Mouse (Mus musculus): ENCODE data around the gene Wdr91.

The Wdr91 gene

DNA sequence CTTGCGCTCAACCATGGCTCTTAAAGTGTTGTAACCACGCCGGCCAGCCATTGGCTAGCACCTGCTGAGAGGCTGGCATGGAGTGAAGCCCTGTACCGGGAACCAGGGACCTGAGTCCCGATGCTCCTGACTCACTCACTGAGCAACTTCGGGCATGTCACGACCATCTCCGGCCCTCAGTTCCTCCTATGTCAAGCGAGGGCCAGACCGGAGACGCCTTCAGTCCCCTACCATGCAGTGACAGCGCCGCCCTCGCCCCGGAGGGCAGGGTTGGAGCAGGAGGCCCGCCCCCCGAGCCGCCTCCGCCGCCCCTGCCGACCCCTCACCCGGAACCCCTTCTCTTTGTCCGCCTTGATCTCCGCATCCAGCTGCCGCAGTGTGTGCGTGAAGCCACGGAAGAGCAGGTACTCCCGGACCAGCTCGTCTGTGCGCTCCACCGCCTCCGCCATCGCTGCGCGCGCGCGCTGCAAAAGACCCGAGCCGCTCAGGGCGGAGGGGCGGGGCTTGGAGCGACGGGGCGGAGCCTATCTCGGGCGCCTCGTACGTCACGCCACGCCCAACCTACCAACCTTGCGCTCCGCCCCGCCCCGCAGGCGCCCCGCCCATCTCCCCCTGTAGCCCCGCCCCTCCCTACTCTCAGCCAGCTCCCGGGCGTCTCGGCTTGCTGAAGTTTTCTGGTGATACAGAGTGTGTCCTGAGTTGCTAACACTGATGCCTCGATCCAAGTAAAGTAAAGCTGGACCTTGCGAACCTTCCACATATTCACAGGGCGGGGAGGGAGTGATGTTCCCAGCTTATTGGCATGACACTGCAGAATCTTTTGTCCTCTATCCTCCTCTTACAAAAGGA, at the start of gene Wdr91:
Gene Wdr91 (minus strand): TSS at position 506 of the 849 bp plus-strand sequence.
- in situ Hi-C loops (cut with MboI, MseI): no loop called here

- in situ Hi-C loops (cut with MboI, MseI): no loop called here
These were observed 48.5 kb upstream of the Wdr91 start for GRCm38 (mm10) chr6:34959131-34959530.

GRCm38 (mm10) chr6:34955862-34956241, 45.2 kb upstream of the Wdr91 start:
- in situ Hi-C loops (cut with MboI, MseI): no loop called here

GRCm38 (mm10) chr6:34954926-34955861, 44.5 kb upstream of the Wdr91 start:
- in situ Hi-C loops (cut with MboI, MseI): no loop called here

DNA sequence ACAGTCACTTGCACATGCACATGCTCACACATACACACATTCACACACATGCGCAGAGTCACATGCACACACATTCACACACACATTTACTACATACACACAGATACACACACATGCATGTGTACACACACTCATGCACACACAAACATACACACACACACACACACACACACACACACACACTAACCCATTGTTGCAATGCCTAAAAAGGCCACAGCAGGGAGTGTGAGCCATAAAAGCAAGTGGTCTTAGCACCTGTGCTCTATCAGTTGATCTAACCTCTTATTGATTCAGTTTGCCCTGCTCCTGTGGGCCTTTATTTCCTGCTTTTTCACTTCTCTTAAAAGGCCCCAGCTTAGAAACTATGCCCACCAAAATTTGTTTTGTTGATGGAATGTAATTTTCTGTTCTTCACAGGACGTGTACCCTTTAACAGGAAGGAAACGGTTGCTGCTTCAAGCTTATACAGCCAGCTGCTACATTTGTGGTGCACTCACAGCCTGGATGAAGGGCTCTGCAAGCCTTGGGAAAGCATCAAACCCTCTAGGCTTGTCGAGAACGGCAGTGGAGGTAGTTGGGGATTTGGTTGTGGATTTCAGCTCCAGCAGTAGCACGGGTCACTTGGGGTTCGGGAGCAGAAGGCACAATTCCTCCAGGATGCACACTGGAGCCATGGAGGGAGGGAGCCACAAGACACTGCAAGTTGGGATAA, 41.4 kb upstream of the Wdr91 start:
- in situ Hi-C loops (cut with MboI, MseI): no loop called here

DNA sequence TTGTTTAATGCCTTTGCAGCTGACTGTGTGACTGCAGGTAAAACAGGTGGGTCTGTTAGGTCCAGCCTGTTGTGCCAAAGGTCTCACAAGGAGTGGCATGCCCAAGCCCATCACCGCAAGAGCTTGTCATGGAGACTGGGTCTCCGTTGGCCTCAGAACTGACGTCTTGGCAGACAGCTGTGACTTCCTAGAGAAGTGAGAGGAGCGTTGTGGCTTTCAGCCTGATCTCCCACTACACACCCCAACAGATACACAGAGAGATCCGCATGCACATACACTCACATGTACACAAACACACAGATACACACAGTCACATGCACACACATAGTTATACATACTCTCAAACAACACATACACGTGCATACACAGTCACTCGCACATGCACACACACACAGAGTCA, 40.8 kb upstream of the Wdr91 start:
- in situ Hi-C loops (cut with MboI, MseI): no loop called here

- in situ Hi-C loops (cut with MboI, MseI): no loop called here
These were observed 37.8 kb upstream of the Wdr91 start for GRCm38 (mm10) chr6:34948461-34948860.

DNA sequence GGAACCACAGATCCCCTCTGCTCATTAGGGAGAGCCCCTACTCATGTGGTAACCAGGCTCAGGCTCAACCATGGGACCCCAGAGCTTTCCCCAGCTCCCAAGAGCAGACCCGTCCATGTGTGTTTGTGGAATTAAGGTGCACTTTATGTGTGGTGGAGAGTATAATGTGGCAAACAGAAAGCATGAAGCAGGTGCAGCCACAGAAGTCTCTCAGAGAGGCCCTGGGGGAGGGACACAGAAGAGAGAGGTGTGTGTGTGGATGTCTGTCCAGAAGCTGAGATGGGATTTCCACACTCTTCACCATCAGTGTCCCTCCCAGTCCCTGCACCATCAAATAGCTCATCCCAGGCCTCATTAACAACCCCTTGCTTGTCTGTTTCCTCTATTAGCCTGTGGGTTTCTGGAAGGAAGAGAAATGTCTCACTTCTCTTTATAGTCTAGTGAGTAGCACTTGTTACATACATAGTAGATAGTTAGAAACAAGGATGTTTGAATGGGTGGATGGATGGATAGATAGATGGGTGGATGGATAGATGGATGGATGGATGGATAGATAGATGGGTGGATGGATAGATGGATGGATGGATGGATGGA, 35.9 kb upstream of the Wdr91 start:
- in situ Hi-C loops (cut with MboI, MseI): no loop called here

DNA sequence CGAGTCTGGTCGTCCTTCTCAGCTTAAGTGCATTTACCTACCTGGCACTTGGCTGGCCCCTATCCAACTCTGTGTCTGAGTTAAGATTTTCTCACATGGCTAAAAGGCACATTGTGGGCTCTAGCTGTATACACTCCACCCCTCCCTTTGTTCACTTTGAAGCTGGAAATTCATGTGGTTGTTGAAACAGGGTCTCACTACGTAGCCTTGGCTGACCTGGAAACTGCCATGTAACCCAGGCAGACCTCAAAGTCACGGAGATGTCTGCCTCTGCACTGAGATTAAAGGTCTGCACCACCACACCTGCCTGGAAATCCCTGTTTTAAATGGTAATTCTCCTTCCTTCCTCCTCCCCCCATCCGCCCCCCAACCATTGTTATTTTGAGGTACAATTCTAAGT, 32.8 kb upstream of the Wdr91 start:
- in situ Hi-C loops (cut with MboI, MseI): no loop called here

DNA sequence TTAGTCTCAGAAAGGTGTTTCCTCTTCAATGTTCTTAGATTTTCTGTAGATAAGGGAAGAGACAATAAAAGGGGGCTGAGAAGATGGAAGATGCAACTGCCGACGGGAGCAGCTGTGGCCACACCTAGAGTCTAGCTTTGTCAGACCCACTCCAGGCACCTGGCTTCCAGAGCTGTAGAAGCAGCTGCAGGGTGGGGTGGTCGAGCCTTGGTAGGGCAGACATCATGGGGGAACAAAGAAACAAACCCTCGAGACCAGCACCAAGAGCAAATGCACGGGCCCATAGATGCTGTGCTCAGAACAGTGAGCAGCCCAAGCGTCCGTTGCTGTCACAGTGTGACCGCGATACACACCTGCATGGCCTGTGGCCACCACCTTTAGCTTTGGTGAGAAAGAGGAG, 31.8 kb upstream of the Wdr91 start:
- in situ Hi-C loops (cut with MboI, MseI): no loop called here

- in situ Hi-C loops (cut with MboI, MseI): no loop called here
These were observed 30.8 kb upstream of the Wdr91 start for GRCm38 (mm10) chr6:34941496-34941895.

GRCm38 (mm10) chr6:34939451-34939850, 28.8 kb upstream of the Wdr91 start:
- in situ Hi-C loops (cut with MboI, MseI): loop anchor here (10.0 kb wide), 1 partner anchor 55 kb away; no protein-coding TSS in a partner anchor

DNA sequence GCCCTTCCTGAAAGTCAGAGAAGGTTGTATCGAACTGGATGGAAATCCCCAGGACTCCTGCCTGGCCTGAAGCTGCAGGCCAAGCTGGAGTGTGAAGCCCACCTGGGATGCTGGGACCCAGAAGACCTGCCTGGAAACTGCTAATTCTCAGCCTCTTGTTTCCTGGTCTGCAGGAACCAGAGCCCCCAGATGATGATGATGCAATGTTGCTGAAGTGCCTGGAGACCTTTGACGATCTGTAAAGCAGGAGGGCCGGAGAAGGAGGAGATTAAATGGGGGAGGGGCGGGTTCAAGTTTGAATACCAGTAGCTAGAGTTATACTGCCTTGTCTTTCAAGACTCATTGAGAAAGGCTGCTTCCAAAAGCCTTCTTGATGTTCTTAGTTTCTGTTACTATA, 28.3 kb upstream of the Wdr91 start:
- in situ Hi-C loops (cut with MboI, MseI): loop anchor here (10.0 kb wide), 1 partner anchor 56 kb away; no protein-coding TSS in a partner anchor

GRCm38 (mm10) chr6:34938280-34938928, 27.7 kb upstream of the Wdr91 start:
- in situ Hi-C loops (cut with MboI, MseI): loop anchor here (10.0 kb wide), 1 partner anchor 56 kb away; no protein-coding TSS in a partner anchor

GRCm38 (mm10) chr6:34936743-34937142, 26.1 kb upstream of the Wdr91 start:
- in situ Hi-C loops (cut with MboI, MseI): loop anchor here (10.0 kb wide), 1 partner anchor 58 kb away; no protein-coding TSS in a partner anchor

DNA sequence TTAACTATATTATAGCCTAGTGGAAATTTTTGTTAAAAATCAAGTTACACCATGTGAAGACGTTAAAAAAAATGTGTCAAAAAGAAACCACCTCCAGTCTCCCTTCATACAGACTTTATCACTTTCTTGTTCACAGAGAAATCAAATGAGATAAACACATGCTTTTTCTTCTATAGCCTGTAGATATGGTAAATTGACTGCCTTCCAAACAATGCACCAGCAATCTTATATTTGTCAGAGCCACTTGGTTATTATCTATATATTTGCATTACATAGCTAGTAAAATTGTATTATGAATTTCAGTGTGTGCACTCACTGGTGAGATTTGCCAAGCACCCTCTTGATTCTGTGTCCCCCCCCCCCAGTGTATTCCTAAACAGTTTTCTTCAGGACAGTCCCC, 22.0 kb upstream of the Wdr91 start:
- in situ Hi-C loops (cut with MboI, MseI): loop anchor here (10.0 kb wide), 1 partner anchor 62 kb away; no protein-coding TSS in a partner anchor

DNA sequence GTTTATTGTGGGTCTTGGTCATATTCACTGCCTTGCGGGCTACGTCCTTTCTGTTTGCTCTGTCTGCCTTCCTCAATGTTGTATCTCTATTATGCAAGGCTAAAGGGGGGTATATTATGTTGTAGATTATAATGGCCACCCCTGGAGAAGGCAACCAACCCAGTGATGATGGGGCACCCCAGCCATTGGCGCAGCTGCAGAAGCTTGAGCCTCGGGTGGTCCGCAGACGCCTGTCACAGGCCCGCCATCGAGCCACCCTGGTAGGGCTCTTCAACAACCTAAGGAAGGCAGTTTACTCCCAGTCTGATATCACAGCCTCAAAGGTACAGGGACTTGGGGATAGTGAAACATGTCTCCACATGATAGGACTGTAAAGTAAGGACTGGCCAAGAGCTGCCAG, 16.9 kb upstream of the Wdr91 start:
- in situ Hi-C loops (cut with MboI, MseI): no loop called here

- in situ Hi-C loops (cut with MboI, MseI): no loop called here
These were observed 16.5 kb upstream of the Wdr91 start for GRCm38 (mm10) chr6:34927156-34927555.

GRCm38 (mm10) chr6:34921941-34922340, 11.3 kb upstream of the Wdr91 start:
- in situ Hi-C loops (cut with MboI, MseI): no loop called here

- in situ Hi-C loops (cut with MboI, MseI): no loop called here
These were observed 10.0 kb upstream of the Wdr91 start for GRCm38 (mm10) chr6:34920631-34921030.

- in situ Hi-C loops (cut with MboI, MseI): no loop called here
These were observed 9.3 kb upstream of the Wdr91 start, which contains the start of gene Stra8 for GRCm38 (mm10) chr6:34919956-34920355. Stra8 (plus strand) TSS chr6:34920163.
